Mouse (Mus musculus) frontal cortex, adult 2 months (tissue): Measurements from ENCODE around the gene Bri3. TPM values are rescaled to one million over a fixed set of nuclear protein-coding genes. Genes with fewer than 3 reads are reported as not detected.

Experiments used
- DNase-seq, 2 experiments: peaks; one replicate each; pipeline ENCODE4 v3.0.0; 2022; ENCODE audit warnings: low spot score in 1 of 2; ENCODE audit errors: extremely low spot score in 1 of 2
- polyA plus RNA-seq: library from polyadenylated mRNA; depleted of rRNA; stranded (reverse); fragments of >200 nt; gene quantifications from 2 replicates; pipeline ENCODE4 v1.2.3, GENCODE M21; 2012

Gene Bri3
- polyA plus RNA-seq, 1 experiment, result 89.6 TPM

- no peak for DNase-seq
Measured at GRCm38 (mm10) chr5:144406256-144406655, 162.0 kb downstream of the Bri3 start.

GRCm38 (mm10) chr5:144410666-144411065, 166.4 kb downstream of the Bri3 start:
- peak in 1 of 2 experiments; percentile 41 for DNase-seq

GRCm38 (mm10) chr5:144411702-144412101, 167.5 kb downstream of the Bri3 start:
- DNase-seq, result peak in 1 of 2 experiments; percentile 11

- DNase-seq, result no peak
Measured at GRCm38 (mm10) chr5:144412781-144413180, 168.5 kb downstream of the Bri3 start.

- DNase-seq, result no peak
Measured at GRCm38 (mm10) chr5:144418456-144418855, 174.2 kb downstream of the Bri3 start.

GRCm38 (mm10) chr5:144420001-144420400, 175.8 kb downstream of the Bri3 start:
- DNase-seq, result no peak

GRCm38 (mm10) chr5:144426697-144427096, 182.5 kb downstream of the Bri3 start:
- no peak for DNase-seq

- DNase-seq, result no peak
Measured at GRCm38 (mm10) chr5:144427861-144428260, 183.6 kb downstream of the Bri3 start.

GRCm38 (mm10) chr5:144431481-144431880, 187.2 kb downstream of the Bri3 start:
- DNase-seq, result no peak

- no peak for DNase-seq
Measured at GRCm38 (mm10) chr5:144439286-144440040, 195.2 kb downstream of the Bri3 start.

GRCm38 (mm10) chr5:144441831-144442271, 197.6 kb downstream of the Bri3 start:
- no peak for DNase-seq

GRCm38 (mm10) chr5:144446475-144447225, 202.4 kb downstream of the Bri3 start:
- DNase-seq, result peak in 1 of 2 experiments; percentile 57

- DNase-seq, result no peak
Measured at GRCm38 (mm10) chr5:144447226-144447616, 203.0 kb downstream of the Bri3 start.

GRCm38 (mm10) chr5:144447975-144448374, 203.7 kb downstream of the Bri3 start:
- DNase-seq, result no peak

GRCm38 (mm10) chr5:144452776-144453455, 208.7 kb downstream of the Bri3 start:
- no peak for DNase-seq

- no peak for DNase-seq
Measured at GRCm38 (mm10) chr5:144457623-144458287, 213.5 kb downstream of the Bri3 start.

- DNase-seq, result peak in 1 of 2 experiments; percentile 22
Measured at GRCm38 (mm10) chr5:144466987-144467386, 222.8 kb downstream of the Bri3 start.

GRCm38 (mm10) chr5:144473056-144473455, 228.8 kb downstream of the Bri3 start:
- peak; percentile 17 to 46 for DNase-seq

GRCm38 (mm10) chr5:144479677-144480171, 235.5 kb downstream of the Bri3 start:
- no peak for DNase-seq

- no peak for DNase-seq
Measured at GRCm38 (mm10) chr5:144483659-144484375, 239.6 kb downstream of the Bri3 start.
